Mouse (Mus musculus) lung, embryonic 15.5 days (tissue): ENCODE measurements around the gene Etnk1. TPM values are rescaled to one million over a fixed set of nuclear protein-coding genes. Genes with fewer than 3 reads are reported as not detected.

Source experiments
- ATAC-seq: fragments of 200-750 bp; cut with Nextera tagmentation; 2 replicates; pipeline ENCODE4 v1.8.0; 2017; ENCODE audit warnings: moderate number of reproducible peaks, borderline replicate concordance; ENCODE audit not compliant: low FRiP score, low TSS enrichment; ENCODE audit errors: extremely low read depth
- H3K27ac ChIP-seq: fragments of 300-500 bp; sonication (generic); 2 replicates; pipeline ENCODE4 v1.5.1; 2015; ENCODE audit warnings: moderate library complexity, mild to moderate bottlenecking, inconsistent platforms
- H3K27me3 ChIP-seq: fragments of 300-500 bp; sonication (generic); 2 replicates; pipeline ENCODE4 v1.6.1; 2015; ENCODE audit warnings: inconsistent platforms
- H3K36me3 ChIP-seq: fragments of 300-500 bp; sonication (generic); 2 replicates; pipeline ENCODE4 v1.6.1; 2015; ENCODE audit warnings: inconsistent platforms
- H3K4me1 ChIP-seq: fragments of 300-500 bp; sonication (generic); 2 replicates; pipeline ENCODE4 v1.6.1; 2015; ENCODE audit warnings: inconsistent platforms
- H3K4me2 ChIP-seq: fragments of 300-500 bp; sonication (generic); 2 replicates; pipeline ENCODE4 v1.6.1; 2015; ENCODE audit warnings: inconsistent platforms, mild to moderate bottlenecking, moderate library complexity
- H3K4me3 ChIP-seq: fragments of 300-500 bp; sonication (generic); 2 replicates; pipeline ENCODE4 v1.5.1; 2015; ENCODE audit warnings: mild to moderate bottlenecking, inconsistent platforms
- H3K9ac ChIP-seq: fragments of 300-500 bp; sonication (generic); 2 replicates; pipeline ENCODE4 v1.6.1; 2015; ENCODE audit warnings: inconsistent platforms
- H3K9me3 ChIP-seq: fragments of 300-500 bp; sonication (generic); 2 replicates; pipeline ENCODE4 v1.6.1; 2016; ENCODE audit warnings: inconsistent platforms
- WGBS: fragments of 180-500 bp; shearing (Covaris S2); methylation state at CpG from one replicate; pipeline ENCODE4 v1.1.7; 2015; 5-methylcytosine and 5-hydroxymethylcytosine counted together
- polyA plus RNA-seq: library from polyadenylated mRNA; unstranded; fragments of >200 nt; fragmentation: Nextera tagmentation; extraction: Ambion mirVana; gene quantifications from 2 replicates; pipeline ENCODE4 v1.2.1, GENCODE M21; 2015

Gene Etnk1
- polyA plus RNA-seq, 1 experiment from 2014 or later, result 16.1 TPM

GRCm38 (mm10) chr6:143176076-143176475 is 9.1 kb downstream of the Etnk1 start:
- H3K4me3 ChIP-seq, result no peak overlapping the region
- H3K9me3 ChIP-seq, result no peaks in the 10 kb centered on the region
- peaks cover 5% of the 10 kb centered on the region; the same call in 1 of the 2 replicates for H3K4me1 ChIP-seq
- peaks cover 10% of the 10 kb centered on the region; the same call in 1 of the 2 replicates for H3K36me3 ChIP-seq
- WGBS, result 87% methylated on average over 9 of the region's 9 CpGs
- no peak overlapping the region for H3K4me2 ChIP-seq
- H3K27me3 ChIP-seq, result no peaks in the 10 kb centered on the region
- H3K9ac ChIP-seq, result no peak overlapping the region
- no peak for ATAC-seq
- H3K27ac ChIP-seq, result no peak overlapping the region

- 75% methylated on average over 9 of the region's 9 CpGs for WGBS
- H3K27me3 ChIP-seq, result no peaks in the 10 kb centered on the region
- no peaks in the 10 kb centered on the region for H3K9me3 ChIP-seq
- peaks cover 5% of the 10 kb centered on the region; the same call in 1 of the 2 replicates for H3K4me1 ChIP-seq
- no peak overlapping the region for H3K9ac ChIP-seq
- H3K27ac ChIP-seq, result no peak overlapping the region
- H3K4me2 ChIP-seq, result no peak overlapping the region
- no peak for ATAC-seq
- H3K4me3 ChIP-seq, result no peak overlapping the region
- H3K36me3 ChIP-seq, result peaks cover 13% of the 10 kb centered on the region; the same call in 1 of the 2 replicates
Observed at GRCm38 (mm10) chr6:143176591-143176990, 9.6 kb downstream of the Etnk1 start.

- no peak overlapping the region for H3K4me2 ChIP-seq
- no peaks in the 10 kb centered on the region for H3K9me3 ChIP-seq
- H3K36me3 ChIP-seq, result peaks cover 16% of the 10 kb centered on the region
- H3K4me1 ChIP-seq, result peaks cover 5% of the 10 kb centered on the region; the same call in 1 of the 2 replicates
- no peak overlapping the region for H3K9ac ChIP-seq
- H3K27me3 ChIP-seq, result no peaks in the 10 kb centered on the region
- no peak for ATAC-seq
- no peak overlapping the region for H3K4me3 ChIP-seq
- WGBS, result 50% methylated on average over 4 of the region's 4 CpGs
- no peak overlapping the region for H3K27ac ChIP-seq
Observed at GRCm38 (mm10) chr6:143179181-143179580, 12.2 kb downstream of the Etnk1 start.

- Histone ChIP-seq H3K36me3 (peaks cover 20% of the 10 kb centered on the region), H3K4me1 (peaks cover 5% of the 10 kb centered on the region; the same call in 1 of the 2 replicates), H3K4me3 (no peak overlapping the region), H3K4me2 (no peak overlapping the region), H3K27me3 (no peaks in the 10 kb centered on the region), H3K27ac (no peak overlapping the region), H3K9ac (no peak overlapping the region), H3K9me3 (no peaks in the 10 kb centered on the region)
- ATAC-seq, result no peak
- WGBS, result 67% methylated on average over 2 of the region's 2 CpGs
Observed at GRCm38 (mm10) chr6:143179733-143180132, 12.7 kb downstream of the Etnk1 start.

- H3K27me3 ChIP-seq, result no peaks in the 10 kb centered on the region
- no peak for ATAC-seq
- H3K9ac ChIP-seq, result no peak overlapping the region
- no peak overlapping the region for H3K27ac ChIP-seq
- WGBS, result 84% methylated on average over 14 of the region's 14 CpGs
- H3K36me3 ChIP-seq, result peaks cover 20% of the 10 kb centered on the region
- H3K4me2 ChIP-seq, result no peak overlapping the region
- H3K4me1 ChIP-seq, result no peaks in the 10 kb centered on the region
- H3K9me3 ChIP-seq, result no peaks in the 10 kb centered on the region
- H3K4me3 ChIP-seq, result no peak overlapping the region
Observed at GRCm38 (mm10) chr6:143180511-143180910, 13.5 kb downstream of the Etnk1 start.

GRCm38 (mm10) chr6:143184099-143184498 is 17.1 kb downstream of the Etnk1 start:
- ATAC-seq, result no peak
- H3K27me3 ChIP-seq, result no peaks in the 10 kb centered on the region
- H3K9ac ChIP-seq, result no peak overlapping the region
- no peak overlapping the region for H3K27ac ChIP-seq
- peaks cover 20% of the 10 kb centered on the region for H3K36me3 ChIP-seq
- H3K4me2 ChIP-seq, result no peak overlapping the region
- H3K9me3 ChIP-seq, result no peaks in the 10 kb centered on the region
- no peak overlapping the region for H3K4me3 ChIP-seq
- H3K4me1 ChIP-seq, result no peaks in the 10 kb centered on the region
- 86% methylated on average over 3 of the region's 3 CpGs for WGBS

GRCm38 (mm10) chr6:143184745-143185144 is 17.7 kb downstream of the Etnk1 start:
- 59% methylated on average over 5 of the region's 5 CpGs for WGBS
- H3K36me3 ChIP-seq, result peaks cover 20% of the 10 kb centered on the region

GRCm38 (mm10) chr6:143190838-143191476 is 23.9 kb downstream of the Etnk1 start:
- Histone ChIP-seq H3K36me3 (peaks cover 13% of the 10 kb centered on the region; the same call in 1 of the 2 replicates), H3K27me3 (no peaks in the 10 kb centered on the region), H3K27ac (no peak overlapping the region), H3K4me3 (no peak overlapping the region), H3K4me2 (no peak overlapping the region), H3K4me1 (0 out of 2 replicates have a peak, but pooled peaks cover 10% of the 10 kb centered on the region), H3K9ac (no peak overlapping the region), H3K9me3 (no peaks in the 10 kb centered on the region)
- WGBS, result 50% methylated on average over 7 of the region's 7 CpGs
- peak; percentile 23; the same call in 1 of the 2 replicates for ATAC-seq

More at GRCm38 (mm10) chr6:143184745-143185144, 17.7 kb downstream of the Etnk1 start:
- no peak overlapping the region for H3K27ac ChIP-seq
- no peak overlapping the region for H3K4me3 ChIP-seq
- H3K9ac ChIP-seq, result no peak overlapping the region
- 0 out of 2 replicates have a peak, but pooled peaks have one; percentile 49 for ATAC-seq
- H3K9me3 ChIP-seq, result no peaks in the 10 kb centered on the region
- H3K27me3 ChIP-seq, result no peaks in the 10 kb centered on the region
- no peak overlapping the region for H3K4me2 ChIP-seq
- no peaks in the 10 kb centered on the region for H3K4me1 ChIP-seq

- no peak overlapping the region for H3K4me2 ChIP-seq
- ATAC-seq, result no peak
- H3K4me1 ChIP-seq, result 0 out of 2 replicates have a peak, but pooled peaks cover 10% of the 10 kb centered on the region
- no peak overlapping the region for H3K4me3 ChIP-seq
- no peak overlapping the region for H3K9ac ChIP-seq
- WGBS, result 50% methylated on average over 9 of the region's 9 CpGs
- no peaks in the 10 kb centered on the region for H3K27me3 ChIP-seq
- H3K9me3 ChIP-seq, result no peaks in the 10 kb centered on the region
- peaks cover 18% of the 10 kb centered on the region for H3K36me3 ChIP-seq
- H3K27ac ChIP-seq, result peak overlapping the region; percentile 14; the same call in 1 of the 2 replicates
Observed at GRCm38 (mm10) chr6:143191477-143192098, 24.6 kb downstream of the Etnk1 start.

GRCm38 (mm10) chr6:143192709-143193108 is 25.7 kb downstream of the Etnk1 start:
- Histone ChIP-seq H3K9ac (no peak overlapping the region), H3K4me2 (no peak overlapping the region), H3K4me1 (0 out of 2 replicates have a peak, but pooled peaks cover 10% of the 10 kb centered on the region), H3K4me3 (no peak overlapping the region), H3K9me3 (no peaks in the 10 kb centered on the region), H3K36me3 (peaks cover 30% of the 10 kb centered on the region), H3K27me3 (no peaks in the 10 kb centered on the region), H3K27ac (no peak overlapping the region)
- no peak for ATAC-seq
- 73% methylated on average over 8 of the region's 8 CpGs for WGBS

GRCm38 (mm10) chr6:143193166-143193565 is 26.1 kb downstream of the Etnk1 start:
- no peak overlapping the region for H3K27ac ChIP-seq

GRCm38 (mm10) chr6:143193641-143194040 is 26.6 kb downstream of the Etnk1 start:
- Histone ChIP-seq H3K27ac (no peak overlapping the region), H3K4me1 (0 out of 2 replicates have a peak, but pooled peaks cover 10% of the 10 kb centered on the region), H3K4me2 (no peak overlapping the region), H3K4me3 (no peak overlapping the region), H3K27me3 (no peaks in the 10 kb centered on the region), H3K36me3 (peaks cover 38% of the 10 kb centered on the region), H3K9me3 (no peaks in the 10 kb centered on the region), H3K9ac (no peak overlapping the region)
- no peak for ATAC-seq
- WGBS, result 79% methylated on average over 6 of the region's 6 CpGs

More at GRCm38 (mm10) chr6:143193166-143193565, 26.1 kb downstream of the Etnk1 start:
- H3K4me3 ChIP-seq, result no peak overlapping the region
- 81% methylated on average over 10 of the region's 10 CpGs for WGBS
- no peak overlapping the region for H3K9ac ChIP-seq
- 0 out of 2 replicates have a peak, but pooled peaks cover 10% of the 10 kb centered on the region for H3K4me1 ChIP-seq
- H3K4me2 ChIP-seq, result no peak overlapping the region
- H3K36me3 ChIP-seq, result peaks cover 34% of the 10 kb centered on the region
- no peaks in the 10 kb centered on the region for H3K27me3 ChIP-seq
- no peak for ATAC-seq
- H3K9me3 ChIP-seq, result no peaks in the 10 kb centered on the region
